Mouse (Mus musculus) cerebellum, adult 2 months (tissue): Measurements from ENCODE around the gene Erp44. TPM values are rescaled to one million over a fixed set of nuclear protein-coding genes. Genes with fewer than 3 reads are reported as not detected.

Source experiments
- DNase-seq, 2 experiments: peaks; one replicate each; pipeline ENCODE4 v3.0.0; 2021
- H3K27ac ChIP-seq: fragments of 200-500 bp; 2 replicates; pipeline ENCODE4 v1.5.1; 2012; ENCODE audit warnings: low read length, control low read depth, inconsistent platforms; ENCODE audit not compliant: insufficient read depth
- H3K27me3 ChIP-seq: fragments of 200-500 bp; 2 replicates; pipeline ENCODE4 v1.6.1; 2012; ENCODE audit warnings: inconsistent platforms, mild to moderate bottlenecking, low read length, moderate library complexity; ENCODE audit not compliant: control insufficient read depth, insufficient read depth
- H3K4me1 ChIP-seq: fragments of 200-500 bp; 2 replicates; pipeline ENCODE4 v1.6.1; 2011; ENCODE audit warnings: low read length; ENCODE audit not compliant: control insufficient read depth, insufficient read depth
- H3K4me3 ChIP-seq: fragments of 200-500 bp; replicated peaks from 2 replicates; pipeline ENCODE3; 2011; ENCODE audit warnings: mild to moderate bottlenecking, low read depth, low read length, control low read depth; ENCODE audit not compliant: insufficient read depth
- CTCF ChIP-seq: fragments of 200-500 bp; IDR thresholded peaks from 2 replicates; pipeline ENCODE4 v1.5.1; 2011; ENCODE audit warnings: low read depth, mild to moderate bottlenecking, control low read depth, low read length, moderate library complexity, borderline replicate concordance; ENCODE audit not compliant: insufficient read depth
- POLR2A ChIP-seq: fragments of 200-500 bp; IDR thresholded peaks from 2 replicates; pipeline ENCODE4 v1.6.1; 2011; ENCODE audit warnings: low read length, control low read depth, borderline replicate concordance; ENCODE audit not compliant: insufficient read depth
- WGBS: fragments of 180-500 bp; shearing (Covaris S2); methylation state at CpG from one replicate; pipeline ENCODE4 v1.1.7; 2018; 5-methylcytosine and 5-hydroxymethylcytosine counted together
- polyA plus RNA-seq: library from polyadenylated mRNA; depleted of rRNA; stranded (reverse); fragments of >200 nt; gene quantifications from 2 replicates; pipeline ENCODE4 v1.2.3, GENCODE M21; 2012; rRNA removed

The Erp44 gene
- polyA plus RNA-seq, 1 experiment, result 28.1 TPM

DNA sequence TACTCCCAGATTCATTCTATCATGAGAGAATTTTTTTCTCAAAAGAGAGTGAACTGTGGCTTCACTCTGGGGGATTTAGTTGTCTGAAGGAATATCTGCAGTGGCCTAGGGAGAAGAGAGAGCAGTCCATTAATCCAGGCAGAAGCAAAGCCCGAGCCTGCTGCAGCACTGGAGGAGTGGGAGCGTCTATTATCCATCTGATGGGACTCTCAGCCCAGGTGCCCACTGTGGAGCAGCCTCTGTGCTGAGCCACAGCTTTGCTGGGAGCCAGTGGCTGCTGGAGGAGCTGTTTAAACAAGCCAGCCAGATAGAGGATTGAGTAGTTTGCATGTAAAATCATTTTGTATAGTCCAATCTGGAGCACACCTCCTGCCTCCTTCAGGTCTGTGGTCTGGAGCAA, 98.4 kb downstream of the Erp44 start:
- WGBS, result 46% methylated on average over 2 of the region's 2 CpGs
- TF ChIP-seq POLR2A (no peak), CTCF (no peak)
- H3K27ac ChIP-seq, result no peak overlapping the region
- no peaks in the 10 kb centered on the region for H3K27me3 ChIP-seq
- no peak for DNase-seq
- no peak overlapping the region for H3K4me3 ChIP-seq
- H3K4me1 ChIP-seq, result no peaks in the 10 kb centered on the region

DNA sequence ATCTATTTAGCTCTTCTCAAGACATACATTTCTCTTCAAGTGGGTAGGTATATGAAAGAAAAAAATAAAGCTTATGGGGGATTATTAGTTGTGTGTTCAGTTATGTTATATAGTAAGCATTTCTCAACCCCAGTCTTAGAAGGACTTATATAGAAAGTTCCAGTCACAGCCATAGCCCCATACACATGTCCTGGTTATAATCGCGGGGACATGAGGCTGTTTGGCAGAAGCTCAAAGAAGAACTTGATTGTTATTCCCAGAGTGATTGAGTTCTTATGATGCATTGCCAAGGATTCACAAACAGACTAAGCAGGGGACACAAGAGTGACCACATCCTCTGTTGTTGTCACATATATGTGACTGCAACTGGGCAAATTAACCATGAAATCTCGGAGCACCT, 103.7 kb downstream of the Erp44 start:
- Histone ChIP-seq H3K4me1 (no peaks in the 10 kb centered on the region), H3K27ac (no peak overlapping the region), H3K27me3 (no peaks in the 10 kb centered on the region), H3K4me3 (no peak overlapping the region)
- 47% methylated on average over 3 of the region's 3 CpGs for WGBS
- TF ChIP-seq CTCF (no peak), POLR2A (no peak)
- no peak for DNase-seq

DNA sequence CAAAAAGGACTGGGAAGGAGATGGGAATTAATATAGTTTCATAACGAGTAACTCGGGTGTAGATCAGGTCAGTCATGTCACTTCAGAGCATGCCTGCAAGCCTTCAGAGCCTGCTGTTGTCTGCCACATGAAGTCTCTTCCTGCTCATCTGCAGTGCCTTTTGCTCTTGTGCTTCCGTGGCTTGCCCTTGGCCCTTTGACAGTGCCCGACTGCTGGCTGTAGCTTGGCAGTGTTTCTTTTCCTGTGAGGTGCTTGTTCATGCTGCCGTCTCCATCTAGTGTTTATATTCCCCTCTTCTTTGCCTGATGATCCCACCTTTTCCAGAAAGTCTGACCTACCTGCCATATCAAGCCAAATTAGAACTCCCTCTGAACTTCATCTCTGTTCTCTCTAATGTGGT, 115.5 kb downstream of the Erp44 start:
- TF ChIP-seq POLR2A (no peak), CTCF (0 out of 2 replicates have a peak, but pooled peaks have one; percentile 16)
- Histone ChIP-seq H3K27ac (no peak overlapping the region), H3K4me1 (no peaks in the 10 kb centered on the region), H3K4me3 (no peak overlapping the region), H3K27me3 (no peaks in the 10 kb centered on the region)
- DNase-seq, result no peak
- WGBS, result 42% methylated on average over 5 of the region's 5 CpGs

- no peak overlapping the region for H3K27ac ChIP-seq
- TF ChIP-seq CTCF (no peak), POLR2A (no peak)
- no peak for DNase-seq
- H3K27me3 ChIP-seq, result no peaks in the 10 kb centered on the region
- whole genome bisulfite sequencing, result 77% methylated on average over 4 of the region's 4 CpGs
- H3K4me1 ChIP-seq, result no peaks in the 10 kb centered on the region
- no peak overlapping the region for H3K4me3 ChIP-seq
Measured at GRCm38 (mm10) chr4:48160386-48160785, 119.0 kb downstream of the Erp44 start.

DNA sequence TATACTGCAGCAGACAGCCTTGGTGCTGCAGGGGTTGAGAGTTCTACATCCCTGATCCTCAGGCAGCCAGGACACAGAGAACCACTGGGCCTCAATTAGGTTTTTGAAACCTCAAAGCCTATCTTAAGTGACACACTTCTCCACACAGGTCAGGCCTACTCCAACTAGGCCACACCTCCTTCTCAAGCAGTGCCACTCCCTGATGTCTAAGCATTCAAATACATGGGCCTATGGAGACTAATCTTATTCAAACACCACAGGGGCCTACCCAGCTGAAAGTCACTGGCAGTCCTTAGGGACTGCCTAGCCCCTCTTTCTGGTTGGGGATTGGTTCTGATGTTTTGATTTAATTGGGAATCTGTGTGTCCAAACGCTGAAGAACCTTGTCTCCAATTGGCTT, 123.5 kb downstream of the Erp44 start:
- no peak overlapping the region for H3K4me3 ChIP-seq
- 70% methylated on average over 1 of the region's 1 CpGs for WGBS
- DNase-seq, result no peak

DNA sequence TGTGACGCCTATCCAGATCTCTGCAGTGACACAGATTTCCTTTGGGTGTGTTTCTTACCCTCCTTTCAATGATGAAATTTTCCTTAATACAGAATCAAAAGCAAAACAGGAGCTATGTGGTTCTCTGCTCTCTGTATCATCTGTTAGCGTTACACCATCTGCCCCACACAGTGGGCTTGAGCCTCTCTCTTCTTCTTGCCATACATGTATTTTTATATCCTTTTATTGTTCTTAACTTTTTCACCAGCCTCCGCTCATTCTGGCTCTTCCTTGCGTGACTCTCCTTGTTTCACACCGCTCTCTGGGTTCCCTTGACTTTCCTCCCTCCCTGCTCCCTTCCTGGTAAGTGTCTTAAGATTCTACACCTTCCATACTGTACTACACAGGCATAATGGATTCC, 126.1 kb downstream of the Erp44 start:
- Histone ChIP-seq H3K27ac (no peak overlapping the region), H3K27me3 (no peaks in the 10 kb centered on the region), H3K4me1 (no peaks in the 10 kb centered on the region), H3K4me3 (no peak overlapping the region)
- 88% methylated on average over 5 of the region's 5 CpGs for WGBS
- no peak for DNase-seq
- TF ChIP-seq CTCF (no peak), POLR2A (no peak)

More for the DNA sequence above, 123.5 kb downstream of the Erp44 start:
- Histone ChIP-seq H3K27me3 (no peaks in the 10 kb centered on the region), H3K27ac (no peak overlapping the region), H3K4me1 (no peaks in the 10 kb centered on the region)
- no peak for TF ChIP-seq POLR2A
- no peak for TF ChIP-seq CTCF

GRCm38 (mm10) chr4:48149492-48149891, 129.9 kb downstream of the Erp44 start:
- TF ChIP-seq CTCF (no peak), POLR2A (no peak)
- Histone ChIP-seq H3K4me1 (no peaks in the 10 kb centered on the region), H3K27ac (no peak overlapping the region), H3K4me3 (no peak overlapping the region), H3K27me3 (no peaks in the 10 kb centered on the region)
- no peak for DNase-seq
- WGBS, result 100% methylated on average over 2 of the region's 2 CpGs

Other genes starting within 250 kb of the Erp44 start
- 2.4 TPM in 2 replicates for gene Nr4a3, start 234.4 kb downstream of the Erp44 start, polyA plus RNA-seq
- gene Stx17, start 154.6 kb downstream of the Erp44 start, polyA plus RNA-seq, result 11.7 and 12.5 TPM in 2 replicates
- gene Invs, start 202 bp upstream of the Erp44 start, polyA plus RNA-seq, result 7.0 and 8.1 TPM in 2 replicates
- gene Tex10, start 193.9 kb upstream of the Erp44 start, polyA plus RNA-seq, result 15.2 and 17.2 TPM in 2 replicates